Mouse (Mus musculus): Measurements from ENCODE around the gene Myo18a. TPM values are rescaled to one million over a fixed set of nuclear protein-coding genes. Genes with fewer than 3 reads are reported as not detected.

The Myo18a gene
- total RNA-seq, 2 experiments from 2014 or later: 300 to 302 TPM

DNA sequence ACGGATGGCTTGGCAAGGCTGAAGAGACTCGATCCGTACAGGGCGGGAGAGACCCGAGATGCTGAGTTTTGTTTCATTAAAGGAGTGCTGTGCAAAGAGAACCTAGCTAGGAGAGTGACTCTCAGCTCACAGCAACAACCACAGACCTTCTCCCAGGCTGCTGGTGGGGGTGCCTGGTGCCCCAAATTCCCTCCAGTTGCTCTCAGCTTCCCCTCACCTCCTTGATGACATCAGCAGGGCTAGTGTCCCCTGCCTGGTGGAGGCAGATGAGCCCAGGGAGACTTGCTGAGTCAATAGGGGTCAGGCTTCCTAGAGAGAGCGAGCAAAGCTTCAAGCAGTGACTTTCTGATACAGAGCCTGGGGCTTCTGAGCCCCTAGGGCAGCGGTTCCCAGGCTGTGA is 109.6 kb downstream of the Myo18a start:
- no peak for DNase-seq

DNA sequence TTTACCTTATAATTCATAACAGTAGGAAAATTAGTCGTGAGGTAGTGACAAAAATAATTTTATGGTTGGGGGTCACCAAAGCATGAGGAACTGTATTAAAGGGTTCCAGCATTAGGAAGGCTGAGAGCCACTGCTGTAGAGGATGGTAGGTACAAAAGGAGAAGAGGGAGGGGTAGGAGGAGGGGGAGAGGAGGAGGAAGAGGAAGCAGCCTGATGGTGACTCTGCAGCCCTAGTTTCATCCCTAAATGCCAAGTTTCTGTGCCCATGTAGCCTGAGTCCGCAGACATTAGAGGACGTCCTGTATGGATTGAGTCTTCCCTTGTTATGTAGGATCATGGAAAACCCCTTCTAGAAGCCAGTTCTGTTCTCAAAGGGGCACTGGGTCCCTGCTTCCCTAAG is 110.1 kb downstream of the Myo18a start:
- DNase-seq: no peak

DNA sequence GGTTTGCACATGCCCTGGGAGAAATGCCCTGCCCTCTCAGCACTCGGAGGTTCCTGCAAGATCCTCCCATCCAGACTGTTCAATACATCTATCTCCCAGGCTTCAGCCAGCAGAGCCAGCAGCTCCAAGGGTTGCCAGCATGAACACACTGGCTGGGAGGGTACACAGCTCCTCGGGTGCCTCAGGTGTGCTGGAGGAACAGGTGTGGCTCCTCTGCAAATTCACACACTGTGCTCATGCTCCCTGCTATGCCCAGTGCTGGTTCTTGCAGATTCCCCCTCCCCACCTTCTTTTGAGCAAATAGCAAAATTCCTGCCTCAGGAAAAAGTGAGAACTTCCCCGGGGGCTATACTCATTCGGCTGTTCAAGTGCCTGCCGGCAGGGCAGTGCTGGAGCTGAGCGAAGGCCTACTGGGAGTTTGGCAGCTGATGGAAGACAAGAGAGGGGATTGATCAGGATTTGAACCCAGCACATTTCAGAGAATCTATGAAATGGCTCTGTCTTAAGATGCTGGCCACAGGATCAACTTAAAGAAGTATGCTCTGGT is 111.7 kb downstream of the Myo18a start:
- no peak for DNase-seq

DNA sequence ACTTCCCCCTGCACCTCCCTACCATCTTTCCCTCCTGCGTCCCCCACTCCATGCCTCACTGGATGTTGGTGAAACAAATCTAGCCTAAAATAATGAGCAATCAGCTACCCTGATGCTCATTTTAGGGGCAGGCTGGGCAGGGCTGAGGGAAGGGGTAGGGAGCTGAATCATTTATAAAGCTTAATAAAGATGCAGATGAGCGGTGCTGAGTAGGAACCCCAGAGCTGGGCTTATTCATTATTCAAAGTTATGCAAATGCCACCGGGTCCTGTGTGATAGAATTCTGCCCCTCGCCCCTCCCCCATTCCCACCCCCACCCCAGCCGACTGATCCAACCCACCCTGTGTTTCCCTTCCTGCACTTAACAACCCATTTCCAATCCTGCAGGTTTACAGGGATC is 112.2 kb downstream of the Myo18a start:
- DNase-seq: no peak

DNA sequence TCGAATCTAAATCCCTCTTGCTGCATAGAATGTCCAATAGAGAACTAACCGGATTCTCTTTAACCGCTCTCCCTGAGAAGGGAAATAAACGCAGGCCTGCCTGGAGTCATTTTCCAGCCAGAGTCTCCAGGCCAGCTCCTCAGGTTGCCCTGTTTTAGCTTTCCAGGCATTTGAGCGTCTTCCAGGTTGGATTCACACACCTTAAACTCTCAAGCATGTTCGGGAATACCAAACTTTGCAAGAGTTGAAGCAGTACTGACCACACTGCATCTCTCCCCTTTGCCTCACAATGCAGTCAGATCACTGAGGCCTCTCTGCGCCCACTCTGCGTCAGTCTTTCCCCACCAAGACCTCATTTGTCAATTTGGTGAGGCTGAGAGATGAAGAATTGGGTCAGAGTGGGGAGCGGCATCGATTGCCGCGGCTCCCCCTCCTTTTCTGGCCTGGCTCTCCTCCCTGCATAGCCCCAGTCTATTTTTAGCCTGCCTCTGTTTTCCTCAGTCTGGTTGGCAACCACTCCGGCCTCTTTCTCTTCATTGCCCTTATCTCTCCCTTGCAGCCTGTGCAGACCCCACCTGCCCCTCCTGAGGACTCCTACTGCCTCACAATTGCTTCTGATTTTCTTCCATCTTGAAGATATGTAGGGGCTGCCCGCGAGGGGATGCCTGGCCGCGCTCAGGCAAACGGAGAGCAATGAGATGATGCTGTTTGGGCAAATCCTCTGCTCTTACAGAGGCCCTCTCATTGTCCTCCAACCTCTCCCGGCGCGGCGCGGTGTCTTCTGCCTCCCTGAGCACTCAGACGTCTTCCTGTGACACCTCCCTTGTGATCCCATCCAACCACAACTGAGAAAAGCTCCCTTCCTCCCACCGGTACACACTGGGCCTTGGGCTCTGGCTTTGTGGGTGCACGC is 113.1 kb downstream of the Myo18a start:
- DNase-seq: no peak

DNA sequence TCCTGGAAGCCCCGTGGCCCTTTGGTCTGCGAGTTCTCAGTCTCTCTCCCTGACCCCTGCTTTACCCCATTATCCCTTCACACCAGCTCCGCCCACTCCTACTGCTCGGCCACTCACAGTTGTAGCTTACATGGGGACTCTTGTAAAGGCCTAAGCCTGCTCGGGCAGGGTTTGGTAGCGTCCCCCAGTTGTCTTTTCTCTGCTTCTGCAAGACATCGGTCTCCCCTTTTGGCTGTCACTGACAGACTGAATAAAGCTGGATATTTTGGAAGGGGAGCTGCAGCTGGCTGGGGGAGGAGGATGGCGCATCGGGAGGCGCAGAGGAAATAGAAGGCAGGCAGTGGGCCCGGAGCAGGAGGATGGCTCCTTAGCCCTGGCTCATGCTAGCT is 113.7 kb downstream of the Myo18a start:
- no peak for DNase-seq

DNA sequence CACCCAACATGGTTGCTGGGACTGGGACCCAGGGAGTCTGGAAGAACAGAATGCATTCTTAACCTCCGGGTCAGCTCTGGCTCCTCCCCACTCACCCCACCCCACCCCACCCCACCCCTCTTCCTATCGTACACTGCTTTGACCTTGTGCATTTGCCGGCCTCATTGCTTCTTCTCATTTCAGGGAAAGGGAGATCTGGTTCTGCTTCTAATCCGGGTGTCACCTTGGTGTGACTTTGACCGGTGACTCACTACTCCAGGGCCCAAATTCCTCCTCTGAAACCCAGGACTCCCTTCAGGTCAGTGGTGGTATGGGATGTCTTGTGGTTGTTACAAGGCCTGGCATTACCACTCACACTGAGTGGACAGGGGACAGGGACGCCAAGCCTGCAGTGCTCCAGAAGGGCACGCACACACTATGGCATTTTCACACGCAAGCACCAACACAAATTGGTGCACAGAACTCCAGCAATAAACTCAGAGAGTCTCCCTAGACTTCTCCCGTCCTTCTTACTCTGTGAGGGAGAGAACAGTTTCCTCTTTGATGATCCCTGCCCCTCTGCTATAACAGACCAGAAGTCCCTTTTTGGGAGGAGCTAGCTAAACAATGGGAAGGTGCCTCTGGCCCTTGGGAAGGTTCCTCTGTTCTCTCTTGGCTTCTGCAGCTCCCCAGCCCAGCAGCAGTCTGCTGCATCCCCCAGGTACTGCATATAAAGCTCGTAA is 121.6 kb downstream of the Myo18a start:
- no peak for DNase-seq

GRCm38 (mm10) chr11:77885246-77885575 is 122.2 kb downstream of the Myo18a start:
- DNase-seq: no peak

DNA sequence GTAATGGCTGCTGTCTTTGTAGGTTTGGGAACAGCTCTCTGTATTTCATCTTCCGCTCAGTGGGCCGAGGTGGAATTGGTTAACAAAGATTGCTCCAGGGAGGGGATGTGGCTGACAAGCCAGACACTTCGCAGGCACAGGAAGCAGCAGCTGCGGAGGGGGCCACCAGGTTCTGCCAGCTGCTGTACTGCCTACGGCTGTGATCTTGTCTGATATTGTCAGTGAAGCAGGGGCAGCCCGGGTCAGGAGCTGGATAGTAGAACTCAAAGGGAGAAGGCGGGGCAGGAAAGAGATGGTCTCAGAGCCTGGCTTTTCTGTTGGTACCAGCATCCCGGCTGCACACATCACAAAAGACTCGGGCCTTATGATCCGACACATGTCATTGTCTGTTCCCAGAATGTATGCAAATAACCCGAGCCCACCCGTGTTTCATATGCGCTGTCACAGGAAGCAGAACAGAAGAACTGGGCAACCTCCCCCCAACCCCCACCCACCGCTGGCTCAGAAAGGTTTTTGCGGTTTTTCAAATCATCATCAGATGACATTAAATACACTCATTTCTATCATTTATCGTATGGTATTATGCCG is 124.4 kb downstream of the Myo18a start:
- DNase-seq: no peak

GRCm38 (mm10) chr11:77888846-77889245 is 125.8 kb downstream of the Myo18a start:
- no peak for DNase-seq

DNA sequence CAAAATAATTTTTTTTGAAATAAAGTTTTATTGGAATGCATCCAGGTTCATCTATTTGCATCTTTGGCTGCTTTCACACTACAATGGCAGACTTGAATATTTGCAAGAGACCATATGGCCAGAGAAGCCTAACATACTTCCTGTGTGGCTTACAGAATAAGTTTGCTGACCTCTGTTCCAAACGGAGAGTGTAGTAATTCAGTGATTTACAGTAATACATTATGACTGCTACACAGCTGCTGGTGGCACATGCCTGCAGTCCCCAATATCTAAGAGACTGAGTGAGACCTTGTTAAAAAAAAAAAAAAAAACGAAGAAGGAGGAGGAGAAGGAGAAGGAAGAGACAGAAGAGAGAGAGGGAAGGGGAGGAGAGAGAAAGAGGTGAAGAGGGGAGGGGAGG is 126.4 kb downstream of the Myo18a start:
- DNase-seq: no peak

- DNase-seq: no peak
Observed at GRCm38 (mm10) chr11:77890648-77891258, 127.7 kb downstream of the Myo18a start.

DNA sequence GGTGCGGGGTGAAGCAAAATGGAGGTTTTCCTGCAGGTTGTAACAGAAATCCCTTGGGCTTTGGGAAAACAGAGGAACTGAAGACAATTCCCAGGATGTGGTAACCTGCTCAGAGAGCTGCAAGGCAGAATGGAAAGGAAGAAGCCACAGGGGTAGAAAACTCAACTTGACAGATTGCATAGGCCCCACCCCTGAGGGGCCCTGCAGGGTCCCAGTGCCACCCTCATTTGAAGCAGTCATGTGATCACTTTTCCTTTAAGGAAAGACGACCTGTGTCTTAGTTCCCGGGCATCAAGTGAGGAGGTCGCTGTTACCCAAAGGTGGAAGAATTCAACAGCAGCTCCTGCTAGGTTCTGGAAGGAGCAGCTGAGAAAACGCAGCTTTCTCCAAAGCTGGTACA is 129.8 kb downstream of the Myo18a start:
- no peak for DNase-seq

DNA sequence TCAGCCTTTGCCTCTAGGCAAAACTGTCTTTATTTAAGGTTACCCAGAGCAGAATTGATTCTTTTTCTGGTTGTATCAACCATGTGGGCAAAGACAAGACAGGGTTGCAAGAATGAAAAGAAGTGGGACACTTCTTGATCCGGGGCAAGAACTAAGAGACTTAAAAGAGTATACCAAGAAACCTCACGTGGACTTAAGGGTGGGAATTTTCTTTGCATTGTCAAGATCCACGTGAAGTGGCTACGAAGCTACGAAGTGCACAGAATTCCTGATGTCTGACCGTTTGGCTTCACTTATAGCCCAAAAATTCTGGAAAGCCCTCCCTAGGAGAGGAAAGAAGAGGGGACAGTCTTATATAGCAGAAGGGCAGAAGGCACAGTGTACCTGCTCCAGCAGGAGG is 130.2 kb downstream of the Myo18a start:
- DNase-seq: no peak

GRCm38 (mm10) chr11:77893787-77894718 is 131.0 kb downstream of the Myo18a start, which contains the start of gene Pipox:
TSS of gene Pipox (minus strand) at chr11:77894096.
- peak; percentile 82 for DNase-seq

DNA sequence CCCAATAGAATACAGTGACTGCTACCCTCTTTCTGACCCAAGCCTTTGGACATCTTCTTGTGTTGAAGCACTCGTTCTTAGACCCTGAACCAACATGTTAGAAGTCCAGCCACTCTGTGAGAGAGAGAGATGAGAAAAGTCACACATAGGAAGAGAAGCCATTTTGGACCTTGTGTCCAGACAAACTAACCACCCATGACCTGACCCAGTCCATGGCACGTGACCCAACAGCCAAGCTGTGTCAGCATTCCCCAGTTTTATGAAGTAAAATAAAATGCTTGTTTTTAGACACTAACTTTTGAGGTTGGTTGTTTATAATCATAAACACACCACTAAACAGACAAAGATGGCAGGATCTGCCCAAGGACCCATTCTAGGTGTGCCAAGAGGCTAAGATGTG is 131.9 kb downstream of the Myo18a start:
- no peak for DNase-seq

DNA sequence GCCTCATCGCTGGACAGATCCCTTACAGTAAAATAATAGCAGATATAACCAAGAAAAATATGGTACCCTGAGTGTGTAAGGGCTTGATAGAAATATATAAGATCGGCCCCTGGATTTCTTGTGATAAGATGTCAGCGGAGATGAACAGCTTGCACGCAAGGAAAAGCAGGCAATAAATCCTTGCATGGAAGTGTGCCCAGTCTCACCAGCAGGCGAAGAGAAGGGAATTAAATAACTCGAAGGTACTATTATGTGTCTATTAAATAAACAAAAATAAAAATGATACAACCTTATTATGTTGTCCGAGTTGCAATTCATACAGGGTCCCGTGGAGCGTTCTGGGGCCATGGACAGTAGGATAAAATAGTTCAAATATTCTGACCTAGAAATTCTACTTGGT is 133.0 kb downstream of the Myo18a start:
- DNase-seq: no peak

DNA sequence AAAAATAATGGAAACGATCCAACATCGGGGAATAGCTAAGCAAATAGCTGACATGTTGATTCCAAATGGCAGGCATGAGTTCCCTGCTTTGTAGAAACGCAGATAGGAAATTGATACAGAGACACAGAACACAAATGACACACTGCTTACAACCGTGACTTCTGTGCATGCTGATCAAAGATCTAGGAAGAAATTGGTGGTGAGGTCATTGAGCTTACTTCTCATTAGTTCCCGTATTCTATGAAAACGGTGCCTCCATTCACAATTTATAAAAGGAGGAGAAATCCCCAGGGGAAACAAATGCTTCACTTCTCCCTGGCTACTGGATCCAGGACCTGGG is 133.4 kb downstream of the Myo18a start:
- DNase-seq: no peak

DNA sequence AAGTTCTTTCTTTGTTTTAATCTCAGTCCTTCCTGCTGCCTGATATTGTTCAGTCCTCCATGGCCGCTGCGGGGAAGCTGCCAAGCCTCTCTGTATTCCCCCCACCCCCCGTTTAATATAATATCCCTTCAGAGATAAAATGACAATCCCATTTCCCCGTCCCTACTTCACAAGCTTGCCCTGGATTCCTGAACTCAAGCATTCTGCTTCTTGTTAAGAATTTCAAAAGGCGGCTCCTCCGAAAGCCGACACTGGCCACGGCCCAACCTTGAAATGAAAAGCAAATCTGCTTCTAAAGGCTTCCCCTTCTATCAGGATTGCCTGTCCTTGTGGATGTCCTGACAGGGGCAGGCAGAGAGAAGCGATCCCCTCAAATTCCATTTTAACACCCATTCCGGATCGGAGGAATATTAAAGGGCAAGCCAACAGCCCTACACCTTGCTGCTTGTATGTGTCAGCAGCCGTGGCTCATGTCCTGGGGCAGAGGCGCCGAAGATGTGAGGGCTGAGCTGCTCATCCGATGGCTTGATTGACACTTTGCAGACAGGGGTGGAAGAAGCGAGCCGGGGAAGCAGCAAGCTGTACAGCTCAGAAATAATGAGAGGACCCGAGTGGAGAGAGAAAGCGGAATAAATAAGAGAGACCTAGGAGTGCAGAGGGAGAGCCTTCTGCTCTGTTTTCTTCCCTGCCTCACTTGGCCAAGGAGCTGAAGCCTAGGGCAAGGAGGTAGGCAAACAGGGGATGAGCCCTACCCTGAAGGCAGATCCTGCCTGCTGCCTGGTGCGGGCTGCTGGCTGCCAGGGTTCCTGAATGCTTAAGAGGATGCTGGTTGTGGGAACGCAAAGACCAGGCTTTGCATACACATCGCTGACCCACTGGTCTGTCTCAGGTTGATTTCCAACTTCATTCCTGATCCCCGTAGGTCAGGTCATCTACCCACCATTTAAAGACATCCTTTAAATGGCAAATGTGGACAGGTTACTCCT is 134.1 kb downstream of the Myo18a start:
- DNase-seq: no peak

DNA sequence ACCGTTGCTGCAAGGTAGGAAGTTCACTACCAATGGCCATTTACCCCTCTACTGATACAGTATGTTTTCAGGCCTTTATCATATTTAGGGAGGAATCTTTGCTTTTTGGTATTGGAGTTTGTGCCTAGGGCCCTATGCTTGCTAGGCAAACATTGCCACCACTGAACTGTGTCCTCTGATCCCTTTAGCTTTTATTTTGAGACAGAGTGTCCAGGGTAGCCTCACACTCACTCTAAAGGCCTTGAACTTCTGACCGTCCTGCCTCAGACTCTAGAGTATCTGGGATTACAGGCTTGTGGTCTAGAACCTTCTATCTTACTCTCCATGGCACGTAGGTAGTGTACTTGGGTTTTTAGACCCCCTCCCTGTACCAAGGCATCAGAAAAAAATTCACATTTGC is 137.1 kb downstream of the Myo18a start:
- no peak for DNase-seq
